Mouse (Mus musculus): ENCODE data around the gene Tmeff2. TPM values are rescaled to one million over a fixed set of nuclear protein-coding genes. Genes with fewer than 3 reads are reported as not detected.

Gene Tmeff2
- polyA plus RNA-seq, 1 experiment from 2014 or later, result 2.7 TPM

- Histone ChIP-seq H3K4me1 (ENCODE audit: insufficient read depth) (no peaks in the 10 kb centered on the region), H3K4me3 (ENCODE audit: low read depth, low read length) (peak overlapping the region; percentile 60), H3K9me3 (ENCODE audit: low read depth, low read length) (no peaks in the 10 kb centered on the region), H3K36me3 (ENCODE audit: insufficient read depth) (no peaks in the 10 kb centered on the region), H3K27ac (ENCODE audit: low read depth) (no peak overlapping the region), H3K9ac (peak overlapping the region; percentile 50), H3K27me3 (ENCODE audit: insufficient read depth, low read length) (peaks cover 40% of the 10 kb centered on the region), H3K4me2 (peak overlapping the region; percentile 100)
- DNase-seq (peak; percentile 50), ATAC-seq (ENCODE audit: insufficient read depth) (peak; percentile 74)
- no peak for TF ChIP-seq CTCF (IDR thresholded peaks at IDR 0.05; ENCODE audit: low read depth)
- under 1% methylated on average over 35 of the region's 35 CpGs for WGBS
Observed at GRCm38 (mm10) chr1:50927679-50928187, 27.3 kb downstream of the Tmeff2 start.

DNA sequence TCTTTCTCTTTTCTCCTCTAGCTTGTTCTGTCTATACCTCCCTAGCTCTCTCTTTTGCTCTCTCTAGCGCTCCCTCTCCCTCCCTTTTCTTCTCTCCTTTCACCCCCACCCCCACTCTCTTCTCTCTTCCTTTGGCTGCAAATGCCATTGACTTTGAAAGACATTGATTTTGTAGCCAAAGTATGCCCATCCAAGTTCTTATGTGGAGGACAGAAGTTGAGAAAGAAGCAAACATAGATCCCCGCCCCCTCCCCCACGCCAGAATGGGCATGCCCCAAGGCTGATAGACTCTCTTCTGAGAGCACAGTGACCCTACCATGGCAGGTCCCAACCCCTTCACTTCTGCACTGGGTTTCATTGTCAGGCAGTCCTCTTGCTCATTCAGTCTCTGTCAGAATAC, 28.3 kb downstream of the Tmeff2 start:
- Histone ChIP-seq H3K9me3 (ENCODE audit: low read depth, low read length) (no peaks in the 10 kb centered on the region), H3K27me3 (ENCODE audit: insufficient read depth, low read length) (peaks cover 38% of the 10 kb centered on the region), H3K4me2 (peak overlapping the region; percentile 100; the same call in 1 of the 2 replicates), H3K36me3 (ENCODE audit: insufficient read depth) (no peaks in the 10 kb centered on the region), H3K27ac (ENCODE audit: low read depth) (no peak overlapping the region), H3K9ac (no peak overlapping the region), H3K4me3 (ENCODE audit: low read depth, low read length) (no peak overlapping the region), H3K4me1 (ENCODE audit: insufficient read depth) (no peaks in the 10 kb centered on the region)
- 25% methylated on average over 3 of the region's 3 CpGs for WGBS
- ATAC-seq (ENCODE audit: insufficient read depth), result no peak
- no peak for DNase-seq
- no peak for TF ChIP-seq CTCF (IDR thresholded peaks at IDR 0.05; ENCODE audit: low read depth)

GRCm38 (mm10) chr1:50935076-50935475, 34.6 kb downstream of the Tmeff2 start:
- H3K4me1 ChIP-seq (ENCODE audit: insufficient read depth), result no peaks in the 10 kb centered on the region
- no peak overlapping the region for H3K4me3 ChIP-seq (ENCODE audit: low read depth, low read length)
- no peak overlapping the region for H3K27ac ChIP-seq (ENCODE audit: low read depth)
- H3K4me2 ChIP-seq, result no peak overlapping the region
- no peaks in the 10 kb centered on the region for H3K36me3 ChIP-seq (ENCODE audit: insufficient read depth)
- no peaks in the 10 kb centered on the region for H3K27me3 ChIP-seq (ENCODE audit: insufficient read depth, low read length)
- no peak overlapping the region for H3K9ac ChIP-seq
- WGBS, result 65% methylated on average over 2 of the region's 2 CpGs
- DNase-seq, result no peak
- H3K9me3 ChIP-seq (ENCODE audit: low read depth, low read length), result no peaks in the 10 kb centered on the region
- no peak for ATAC-seq (ENCODE audit: insufficient read depth)
- no peak for TF ChIP-seq CTCF (IDR thresholded peaks at IDR 0.05; ENCODE audit: low read depth)

DNA sequence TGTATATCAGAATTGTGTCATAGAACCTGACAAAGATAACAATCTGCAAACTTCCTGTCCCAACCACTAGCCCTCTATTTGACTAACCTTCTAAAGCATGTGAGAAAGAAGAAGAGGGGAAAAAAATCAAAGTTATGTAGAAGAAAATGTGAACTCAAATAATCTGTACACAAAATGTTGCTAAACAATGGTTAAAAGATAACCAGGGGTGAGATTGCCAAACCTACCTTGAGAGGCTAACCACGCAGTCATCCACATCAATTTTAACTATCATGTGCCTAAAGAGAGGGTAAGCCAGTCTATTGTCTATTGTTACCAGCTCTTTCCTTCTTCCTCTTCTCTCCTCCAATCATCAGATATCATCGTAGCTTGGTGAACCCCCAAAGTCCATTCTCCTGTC, 35.0 kb downstream of the Tmeff2 start:
- DNase-seq, result no peak
- Histone ChIP-seq H3K9me3 (ENCODE audit: low read depth, low read length) (no peaks in the 10 kb centered on the region), H3K4me2 (no peak overlapping the region), H3K9ac (no peak overlapping the region), H3K27me3 (ENCODE audit: insufficient read depth, low read length) (no peaks in the 10 kb centered on the region), H3K4me3 (ENCODE audit: low read depth, low read length) (no peak overlapping the region), H3K4me1 (ENCODE audit: insufficient read depth) (no peaks in the 10 kb centered on the region), H3K36me3 (ENCODE audit: insufficient read depth) (no peaks in the 10 kb centered on the region), H3K27ac (ENCODE audit: low read depth) (no peak overlapping the region)
- no peak for ATAC-seq (ENCODE audit: insufficient read depth)
- TF ChIP-seq CTCF (IDR thresholded peaks at IDR 0.05; ENCODE audit: low read depth), result no peak
- 66% methylated on average over 2 of the region's 2 CpGs for WGBS

GRCm38 (mm10) chr1:50940131-50941039, 39.9 kb downstream of the Tmeff2 start:
- Histone ChIP-seq H3K4me3 (ENCODE audit: low read depth, low read length) (no peak overlapping the region), H3K4me1 (ENCODE audit: insufficient read depth) (no peaks in the 10 kb centered on the region), H3K4me2 (no peak overlapping the region), H3K9ac (no peak overlapping the region), H3K36me3 (ENCODE audit: insufficient read depth) (no peaks in the 10 kb centered on the region), H3K27ac (ENCODE audit: low read depth) (no peak overlapping the region), H3K9me3 (ENCODE audit: low read depth, low read length) (no peaks in the 10 kb centered on the region), H3K27me3 (ENCODE audit: insufficient read depth, low read length) (no peaks in the 10 kb centered on the region)
- ATAC-seq (ENCODE audit: insufficient read depth) (no peak), DNase-seq (no peak)
- no peak for TF ChIP-seq CTCF (IDR thresholded peaks at IDR 0.05; ENCODE audit: low read depth)
- 84% methylated on average over 7 of the region's 7 CpGs for WGBS

DNA sequence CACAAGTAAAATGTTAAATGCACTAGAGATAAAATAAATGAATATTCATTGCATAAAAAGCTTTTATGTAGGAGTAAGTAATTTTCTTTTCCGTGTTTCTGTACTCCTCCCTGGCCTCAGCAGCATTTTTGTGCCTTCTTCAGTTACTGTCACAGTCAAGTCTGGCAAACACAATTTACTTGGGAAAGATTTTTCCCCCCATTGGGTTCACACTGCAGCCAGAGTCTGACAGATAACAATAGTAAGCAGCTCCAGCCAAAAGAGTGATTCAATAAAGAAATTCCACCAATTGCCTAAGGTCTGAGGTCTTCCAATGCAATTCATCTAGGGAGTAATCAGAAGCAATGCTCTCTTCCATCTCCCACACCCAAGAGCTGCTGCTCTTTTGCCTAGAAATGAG, 48.1 kb downstream of the Tmeff2 start:
- Histone ChIP-seq H3K27ac (ENCODE audit: low read depth) (no peak overlapping the region), H3K36me3 (ENCODE audit: insufficient read depth) (no peaks in the 10 kb centered on the region), H3K9ac (no peak overlapping the region), H3K27me3 (ENCODE audit: insufficient read depth, low read length) (no peaks in the 10 kb centered on the region), H3K4me3 (ENCODE audit: low read depth, low read length) (no peak overlapping the region), H3K4me1 (ENCODE audit: insufficient read depth) (no peaks in the 10 kb centered on the region), H3K9me3 (ENCODE audit: low read depth, low read length) (no peaks in the 10 kb centered on the region), H3K4me2 (no peak overlapping the region)
- TF ChIP-seq CTCF (IDR thresholded peaks at IDR 0.05; ENCODE audit: low read depth), result no peak
- no peak for ATAC-seq (ENCODE audit: insufficient read depth)
- no peak for DNase-seq
- WGBS, result 67% methylated on average over 1 of the region's 1 CpGs

DNA sequence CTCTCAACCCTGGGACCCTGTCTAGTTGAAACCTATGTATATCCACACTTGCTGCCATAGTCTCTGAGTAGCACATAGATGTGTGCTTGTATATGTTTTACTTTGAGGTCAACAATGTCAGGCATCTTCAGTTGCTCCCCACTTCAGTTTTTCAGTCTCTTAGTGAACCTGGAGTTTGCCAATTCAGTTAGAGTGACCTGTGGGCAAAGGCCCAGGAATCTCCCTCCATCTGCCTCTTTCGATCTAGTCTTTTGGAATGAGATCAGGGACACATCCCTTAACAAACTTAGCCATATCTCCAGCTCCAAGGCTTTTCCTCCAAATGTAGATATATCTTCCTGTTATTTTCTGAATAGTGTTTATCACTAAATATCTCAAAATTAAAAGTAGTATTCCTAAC, 58.4 kb downstream of the Tmeff2 start:
- no peak for TF ChIP-seq CTCF (IDR thresholded peaks at IDR 0.05; ENCODE audit: low read depth)
- ATAC-seq (ENCODE audit: insufficient read depth), result no peak
- DNase-seq, result no peak
- Histone ChIP-seq H3K27ac (ENCODE audit: low read depth) (no peak overlapping the region), H3K4me2 (no peak overlapping the region), H3K9ac (no peak overlapping the region), H3K27me3 (ENCODE audit: insufficient read depth, low read length) (no peaks in the 10 kb centered on the region), H3K9me3 (ENCODE audit: low read depth, low read length) (no peaks in the 10 kb centered on the region), H3K4me3 (ENCODE audit: low read depth, low read length) (no peak overlapping the region), H3K36me3 (ENCODE audit: insufficient read depth) (no peaks in the 10 kb centered on the region), H3K4me1 (ENCODE audit: insufficient read depth) (no peaks in the 10 kb centered on the region)
- WGBS, result 76% methylated on average over 1 of the region's 1 CpGs

Data from lung, embryonic 14.5 days (tissue).